Mouse (Mus musculus) CH12.LX (cell line): Measurements from ENCODE around the gene Hykk. TPM values are rescaled to one million over a fixed set of nuclear protein-coding genes. Genes with fewer than 3 reads are reported as not detected.
A peak's percentile ranks its signal among the peaks of the same experiment; 100 is the strongest.

ENCODE experiments used
- DNase-seq: peaks from one replicate; pipeline ENCODE4 v3.0.0-alpha.2; 2013; ENCODE audit errors: extremely low read depth
- H3K27ac ChIP-seq: 2 replicates; pipeline ENCODE4 v1.5.1; 2012; ENCODE audit warnings: low read depth, mild to moderate bottlenecking, control low read depth, moderate library complexity; ENCODE audit not compliant: insufficient read depth
- H3K27me3 ChIP-seq: replicated peaks from 2 replicates; pipeline ENCODE3; 2012; ENCODE audit warnings: inconsistent platforms
- H3K36me3 ChIP-seq, 2 experiments: replicated peaks in 1 of 2; 2 replicates each; pipeline versions ENCODE3 to v1.6.1; 2012; ENCODE audit warnings: inconsistent platforms in 1 of 2, low read length in 1 of 2, mild to moderate bottlenecking in 1 of 2, mixed read lengths in 1 of 2, moderate library complexity in 1 of 2; ENCODE audit not compliant: control insufficient read depth in 1 of 2, insufficient read depth in 1 of 2
- H3K4me1 ChIP-seq, 2 experiments: 2 replicates each; pipeline ENCODE4 v1.6.1; 2012; ENCODE audit warnings: inconsistent platforms in 1 of 2, moderate library complexity in 1 of 2; ENCODE audit not compliant: insufficient read depth in 2 of 2, control insufficient read depth in 1 of 2
- H3K4me2 ChIP-seq: 2 replicates; pipeline ENCODE4 v1.6.1; 2012; ENCODE audit warnings: low read depth, mild to moderate bottlenecking, control low read depth; ENCODE audit not compliant: poor library complexity, insufficient read depth, severe bottlenecking
- H3K4me3 ChIP-seq, 3 experiments: fragments of 150-350 bp in 1 of 3; sonication (generic) in 1 of 3; replicated peaks in 1 of 3; 2 replicates each; pipeline versions ENCODE3 to v1.5.1; 2011 to 2012; ENCODE audit warnings: low read depth in 2 of 3, low read length in 2 of 3, mild to moderate bottlenecking in 2 of 3, moderate library complexity in 2 of 3, control low read depth in 1 of 3, improper control_type of control experiment in 1 of 3, inconsistent platforms in 1 of 3, mixed read lengths in 1 of 3; ENCODE audit not compliant: poor library complexity in 1 of 3
- H3K79me2 ChIP-seq: replicated peaks from 2 replicates; pipeline ENCODE4 v1.6.1; 2012; ENCODE audit warnings: mild to moderate bottlenecking, moderate library complexity; ENCODE audit not compliant: control insufficient read depth, poor library complexity, insufficient read depth, severe bottlenecking; ENCODE audit errors: extremely low read depth
- H3K9ac ChIP-seq: 2 replicates; pipeline ENCODE4 v1.6.1; 2012; ENCODE audit warnings: low read depth, mild to moderate bottlenecking, control low read depth, moderate library complexity; ENCODE audit not compliant: insufficient read depth
- H3K9me3 ChIP-seq: replicated peaks from 2 replicates; pipeline ENCODE3; 2012; ENCODE audit warnings: low read length, inconsistent platforms, mixed read lengths
- BHLHE40 ChIP-seq: IDR thresholded peaks from 2 replicates; pipeline ENCODE4 v1.6.1; 2011; ENCODE audit warnings: mild to moderate bottlenecking, low read depth, low read length, improper control_type of control experiment
- CHD2 ChIP-seq: IDR thresholded peaks from 2 replicates; pipeline ENCODE4 v1.6.1; 2011; ENCODE audit warnings: low read length, improper control_type of control experiment
- E2F4 ChIP-seq: IDR thresholded peaks from 2 replicates; pipeline ENCODE4 v1.6.1; 2011; ENCODE audit warnings: low read depth, low read length, improper control_type of control experiment; ENCODE audit not compliant: insufficient replicate concordance
- ETS1 ChIP-seq: conservative IDR thresholded peaks from 2 replicates; pipeline ENCODE4 v1.6.1; 2012; ENCODE audit warnings: low read depth, mild to moderate bottlenecking, inconsistent platforms, low read length, improper control_type of control experiment, moderate library complexity
- IRF4 ChIP-seq: IDR thresholded peaks from 2 replicates; pipeline ENCODE4 v1.6.1; 2014; ENCODE audit warnings: low read depth, mild to moderate bottlenecking, inconsistent platforms, low read length, improper control_type of control experiment
- JUND ChIP-seq: conservative IDR thresholded peaks from 2 replicates; pipeline ENCODE4 v1.6.1; 2011; ENCODE audit warnings: low read depth, low read length, improper control_type of control experiment
- KAT2A ChIP-seq: IDR thresholded peaks from 2 replicates; pipeline ENCODE4 v1.6.1; 2012; ENCODE audit warnings: low read length, improper control_type of control experiment, inconsistent platforms; ENCODE audit not compliant: insufficient replicate concordance
- MAZ ChIP-seq: IDR thresholded peaks from 2 replicates; pipeline ENCODE4 v1.6.1; 2012; ENCODE audit warnings: low read depth, mild to moderate bottlenecking, inconsistent platforms, low read length, improper control_type of control experiment, moderate library complexity
- MEF2A ChIP-seq: IDR thresholded peaks from 2 replicates; pipeline ENCODE4 v1.6.1; 2014; ENCODE audit warnings: low read depth, mild to moderate bottlenecking, inconsistent platforms, low read length, improper control_type of control experiment, borderline replicate concordance
- MYC ChIP-seq: IDR thresholded peaks from 2 replicates; pipeline ENCODE4 v1.6.1; 2011; ENCODE audit warnings: low read depth, mild to moderate bottlenecking, improper control_type of control experiment, low read length
- NRF1 ChIP-seq: IDR thresholded peaks from 2 replicates; pipeline ENCODE4 v1.6.1; 2014; ENCODE audit warnings: low read depth, mild to moderate bottlenecking, inconsistent platforms, low read length, improper control_type of control experiment, moderate library complexity
- POLR2AphosphoS2 ChIP-seq: IDR thresholded peaks from 2 replicates; pipeline ENCODE4 v1.6.1; 2011; ENCODE audit warnings: low read depth, low read length, improper control_type of control experiment
- SIN3A ChIP-seq: IDR thresholded peaks from 2 replicates; pipeline ENCODE4 v1.6.1; 2012; ENCODE audit warnings: low read length, improper control_type of control experiment, inconsistent platforms
- TBP ChIP-seq: conservative IDR thresholded peaks from 2 replicates; pipeline ENCODE4 v1.6.1; 2011; ENCODE audit warnings: low read depth, low read length, improper control_type of control experiment
- USF2 ChIP-seq: conservative IDR thresholded peaks from 2 replicates; pipeline ENCODE4 v1.6.1; 2011; ENCODE audit warnings: low read depth, low read length, improper control_type of control experiment
- dilution Hi-C: fragments of 300-500 bp; cut with MboI; formaldehyde crosslinking; loops from 2 replicates; pipeline ENCODE4 v1.14.3; 2020; ENCODE audit warnings: low sequenced_read_pairs; ENCODE audit not compliant: extremely low pct_unique_long_range_greater_than_20kb, extremely low pct_ligation_motif_present
- in situ Hi-C: fragments of 300-500 bp; cut with MboI; formaldehyde crosslinking; loops from 3 replicates; pipeline ENCODE4 v1.14.3; 2019; ENCODE audit warnings: low sequenced_read_pairs, low pct_ligation_motif_present, low pct_unique_long_range_greater_than_20kb, mixed read lengths
- polyA plus RNA-seq: library from polyadenylated mRNA; unstranded; fragments of >175 nt; gene quantifications from 2 replicates; pipeline ENCODE4 v1.2.1, GENCODE M21; 2012; ENCODE audit warnings: low read depth; ENCODE audit not compliant: insufficient read length
- total RNA-seq, 2 experiments: library from RNA; depleted of rRNA; stranded (reverse); fragments of 300-350 nt in 1 of 2; fragments of >200 nt in 1 of 2; gene quantifications; 2 replicates each; pipeline ENCODE4 v1.2.3; 2012 to 2014

Gene Hykk
- total and polyA plus RNA-seq, 3 experiments: 0.15 to 0.23 (median 0.17) TPM

DNA sequence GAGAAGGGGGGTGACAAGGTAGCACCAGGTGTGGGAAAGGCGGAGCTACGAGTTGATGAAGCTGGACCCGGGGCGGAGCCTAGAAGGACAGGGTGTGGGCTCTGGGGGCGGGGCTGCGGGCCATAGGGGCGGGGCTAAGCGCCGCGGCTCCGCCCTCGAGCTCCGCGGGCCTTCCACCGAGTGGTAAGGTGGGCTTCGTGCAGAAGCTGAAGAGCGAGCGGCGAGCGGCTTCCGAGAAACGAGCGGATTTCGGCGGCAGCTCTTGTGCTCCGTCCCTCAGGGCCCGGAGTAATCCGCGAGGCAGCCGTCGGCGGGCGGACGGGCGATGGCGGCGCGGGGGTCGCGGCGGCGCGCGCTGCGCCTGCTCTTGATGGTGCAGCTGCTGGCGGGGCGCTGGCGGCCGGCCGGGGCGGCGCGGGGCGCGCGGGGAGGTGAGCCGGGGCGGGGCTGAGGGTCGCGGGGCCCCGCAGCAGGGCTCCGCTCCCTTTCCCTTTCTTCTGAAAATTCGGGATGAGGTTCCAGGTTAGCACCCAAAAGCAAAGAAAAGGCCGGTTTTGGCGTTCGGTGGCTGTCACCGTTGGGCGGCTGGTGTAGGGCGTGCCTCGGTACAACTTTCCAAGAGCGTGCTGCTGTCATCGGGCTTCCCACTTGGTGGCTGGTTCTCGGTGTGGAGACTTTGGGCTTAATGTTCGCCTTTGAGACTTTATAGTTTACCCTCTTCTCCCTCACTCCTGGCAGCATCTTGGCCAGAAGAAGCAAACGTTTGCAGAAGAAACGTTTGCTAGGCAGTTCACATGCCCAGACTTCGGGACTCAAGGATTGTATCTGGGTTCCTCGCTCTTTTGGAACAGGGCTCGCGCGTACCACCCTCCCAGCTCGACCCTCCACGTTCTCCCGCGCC lies 64.5 kb downstream of the Hykk start:
- no peak for DNase-seq
- Histone ChIP-seq H3K9me3 (no peaks in the 10 kb centered on the region), H3K79me2 (no peaks in the 10 kb centered on the region), H3K36me3 (no peaks in the 10 kb centered on the region), H3K4me2 (no peak overlapping the region), H3K27ac (no peak overlapping the region), H3K9ac (no peak overlapping the region), H3K4me1 (no peaks in the 10 kb centered on the region), H3K27me3 (peaks cover 4% of the 10 kb centered on the region), H3K4me3 (peak overlapping the region in 1 of 3 experiments; percentile 19)
- TF ChIP-seq E2F4: no peak
- TF ChIP-seq BHLHE40: no peak
- no peak for TF ChIP-seq POLR2AphosphoS2
- no peak for TF ChIP-seq NRF1
- no peak for TF ChIP-seq JUND
- TF ChIP-seq MAZ: no peak
- TF ChIP-seq MEF2A: no peak
- TF ChIP-seq CHD2: no peak
- TF ChIP-seq USF2: no peak
- no peak for TF ChIP-seq IRF4
- no peak for TF ChIP-seq SIN3A
- in situ Hi-C loops: no loop called here
- dilution Hi-C loops: no loop called here

DNA sequence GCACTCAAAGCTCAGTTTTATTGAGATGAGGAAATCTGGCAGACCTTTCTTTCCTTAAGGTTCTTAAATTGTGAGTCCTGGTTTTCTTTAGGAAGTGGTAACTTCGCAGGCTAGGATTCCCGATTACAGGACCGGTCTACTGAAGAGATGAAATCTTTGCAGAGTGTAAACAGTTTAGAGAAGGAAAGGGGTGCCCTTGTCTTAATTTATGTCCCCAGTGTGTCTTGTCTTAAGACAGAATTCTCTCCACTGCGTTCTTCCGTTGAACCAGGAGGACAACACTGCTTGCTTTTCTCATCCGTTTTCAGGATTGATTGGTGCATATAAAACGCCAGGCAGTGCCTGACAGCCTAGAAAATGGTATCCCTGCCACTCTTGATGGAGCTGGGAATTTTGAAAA lies 65.3 kb downstream of the Hykk start:
- dilution Hi-C loops: no loop called here
- H3K4me2 ChIP-seq: no peak overlapping the region
- H3K27ac ChIP-seq: no peak overlapping the region
- no peak for DNase-seq
- H3K79me2 ChIP-seq: no peaks in the 10 kb centered on the region
- no peak for TF ChIP-seq MYC
- no peak for TF ChIP-seq E2F4
- no peak for TF ChIP-seq KAT2A
- no peak for TF ChIP-seq USF2
- TF ChIP-seq TBP: no peak
- no peak for TF ChIP-seq ETS1
- in situ Hi-C loops: no loop called here
- H3K4me3 ChIP-seq: no peak overlapping the region
- H3K9me3 ChIP-seq: no peaks in the 10 kb centered on the region
- H3K4me1 ChIP-seq: no peaks in the 10 kb centered on the region
- H3K9ac ChIP-seq: no peak overlapping the region
- H3K36me3 ChIP-seq: no peaks in the 10 kb centered on the region
- peaks cover 4% of the 10 kb centered on the region for H3K27me3 ChIP-seq
